Mouse (Mus musculus) forebrain, embryonic 14.5 days (tissue): ENCODE data around the gene Thrap3. TPM values are rescaled to one million over a fixed set of nuclear protein-coding genes. Genes with fewer than 3 reads are reported as not detected.

Source experiments
- ATAC-seq: fragments of 200-750 bp; cut with Nextera tagmentation; 2 replicates; pipeline ENCODE4 v1.8.0; 2017; ENCODE audit warnings: mild to moderate bottlenecking, moderate library complexity
- DNase-seq: peaks from one replicate; pipeline ENCODE4 v3.0.0-alpha.2; 2015; ENCODE audit warnings: low spot score
- H3K27ac ChIP-seq: fragments of 300-500 bp; sonication (generic); 2 replicates; pipeline ENCODE4 v1.5.1; 2014; ENCODE audit warnings: low read depth, mild to moderate bottlenecking, control low read depth, low read length, moderate library complexity
- H3K27me3 ChIP-seq: fragments of 300-500 bp; sonication (generic); replicated peaks from 2 replicates; pipeline ENCODE4 v1.6.1; 2014; ENCODE audit warnings: low read length, control low read depth, mixed read lengths; ENCODE audit not compliant: control insufficient read depth, insufficient read depth
- H3K36me3 ChIP-seq: fragments of 300-500 bp; sonication (generic); 2 replicates; pipeline ENCODE4 v1.6.1; 2014; ENCODE audit warnings: low read length, control low read depth; ENCODE audit not compliant: control insufficient read depth, insufficient read depth
- H3K4me1 ChIP-seq: fragments of 300-500 bp; sonication (generic); 2 replicates; pipeline ENCODE4 v1.6.1; 2014; ENCODE audit warnings: antibody characterized with exemption, low read length, control low read depth; ENCODE audit not compliant: control insufficient read depth, insufficient read depth
- H3K4me2 ChIP-seq: fragments of 300-500 bp; sonication (generic); 2 replicates; pipeline ENCODE4 v1.6.1; 2014; ENCODE audit warnings: mild to moderate bottlenecking, control low read depth, low read length
- H3K4me3 ChIP-seq: fragments of 300-500 bp; sonication (generic); 2 replicates; pipeline ENCODE4 v1.5.1; 2014; ENCODE audit warnings: low read depth, low read length, control low read depth
- H3K9ac ChIP-seq: fragments of 300-500 bp; sonication (generic); 2 replicates; pipeline ENCODE4 v1.6.1; 2014; ENCODE audit warnings: mild to moderate bottlenecking, low read length, control low read depth, moderate library complexity
- H3K9me3 ChIP-seq: fragments of 300-500 bp; sonication (generic); replicated peaks from 2 replicates; pipeline ENCODE4 v1.6.1; 2016; ENCODE audit warnings: low read length, control low read depth, mixed read lengths; ENCODE audit not compliant: control insufficient read depth
- WGBS: fragments of 180-500 bp; shearing (Covaris S2); extraction: QIAGEN DNeasy Blood & Tissue Kit; methylation state at CpG from one replicate; pipeline ENCODE4 v1.1.7; 2014; 5-methylcytosine and 5-hydroxymethylcytosine counted together
- polyA plus RNA-seq: library from polyadenylated mRNA; unstranded; fragments of >200 nt; fragmentation: Nextera tagmentation; extraction: Ambion mirVana; gene quantifications from 2 replicates; pipeline ENCODE4 v1.2.1, GENCODE M21; 2014

Thrap3 gene
- polyA plus RNA-seq, 1 experiment from 2014 or later, result 128 TPM

DNA sequence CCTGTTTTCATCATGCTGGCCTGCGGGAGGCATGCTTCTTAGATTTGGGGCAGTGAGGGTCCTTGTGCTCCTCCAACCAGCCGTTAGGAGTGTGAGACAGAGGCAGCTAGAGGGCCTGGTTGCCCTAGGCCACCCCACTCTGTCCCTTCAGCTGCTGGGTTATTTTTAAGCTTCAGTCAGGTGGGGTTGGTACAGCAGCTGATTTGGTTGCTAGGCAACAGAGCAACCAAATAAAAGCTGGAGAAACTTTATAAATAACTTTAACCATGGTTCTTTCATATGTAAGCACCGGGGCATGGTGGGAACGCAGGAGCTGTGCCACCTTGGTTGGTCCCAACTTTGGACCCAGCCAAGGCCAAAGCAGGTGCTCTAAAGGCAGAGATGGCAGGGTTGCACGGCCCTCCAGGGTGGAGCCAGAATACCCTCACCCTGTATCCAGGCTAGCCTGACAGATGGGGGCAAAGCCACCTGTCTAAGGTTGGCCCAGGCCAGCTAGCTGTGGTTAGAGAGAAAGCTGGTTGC, 35.2 kb upstream of the Thrap3 start:
- Histone ChIP-seq H3K4me1 (no peaks in the 10 kb centered on the region), H3K27me3 (no peaks in the 10 kb centered on the region), H3K9ac (peak overlapping the region; percentile 13; the same call in 1 of the 2 replicates), H3K36me3 (peaks cover 97% of the 10 kb centered on the region), H3K4me3 (no peak overlapping the region), H3K4me2 (no peak overlapping the region), H3K9me3 (no peaks in the 10 kb centered on the region), H3K27ac (0 out of 2 replicates have a peak overlapping the region, but pooled peaks have one; percentile 14)
- WGBS, result 65% methylated on average over 5 of the region's 5 CpGs
- peak; percentile 22 for DNase-seq
- no peak for ATAC-seq

DNA sequence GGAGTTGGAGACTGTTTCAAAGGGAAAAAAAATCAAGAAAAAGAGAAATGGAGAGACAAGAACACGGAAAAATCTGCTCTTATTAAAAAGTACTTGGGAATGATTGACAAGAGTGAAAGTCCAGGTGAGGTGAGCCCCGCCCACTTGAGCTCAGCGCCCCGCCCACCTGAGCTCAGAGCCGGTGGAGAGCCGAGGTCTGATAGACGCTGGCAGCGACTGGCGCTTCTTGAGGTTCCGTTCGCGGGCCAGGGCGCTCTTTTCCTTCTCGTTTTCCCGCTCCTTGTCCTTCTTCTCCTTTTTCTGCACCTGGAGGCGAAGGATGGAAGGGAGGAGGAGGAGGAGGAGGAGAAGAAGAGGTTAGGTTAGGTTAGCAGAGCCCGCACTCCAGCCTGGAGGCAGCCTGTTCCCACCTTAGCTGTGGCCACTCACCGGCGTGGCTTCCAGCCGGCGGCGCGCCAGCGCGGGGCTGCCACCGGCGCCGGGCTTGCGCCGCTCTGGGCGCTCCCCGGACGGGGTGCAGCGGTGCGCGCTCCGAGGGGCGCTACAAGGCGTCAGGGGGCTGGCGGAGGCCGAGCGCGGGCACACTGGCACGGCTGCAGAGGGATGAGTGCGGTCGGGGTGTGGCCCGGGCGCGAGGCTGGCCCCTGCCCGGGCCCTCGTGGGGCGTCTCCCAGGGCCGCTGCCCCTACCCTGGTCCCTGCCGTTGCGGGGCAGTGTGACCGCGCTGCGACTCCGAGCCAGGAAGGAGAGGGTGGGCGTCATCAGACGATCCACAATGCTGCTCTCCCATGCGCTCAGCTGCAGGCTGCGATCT, 34.1 kb upstream of the Thrap3 start:
- DNase-seq (no peak), ATAC-seq (0 out of 2 replicates have a peak, but pooled peaks have one; percentile 20)
- WGBS, result 51% methylated on average over 63 of the region's 63 CpGs

DNA sequence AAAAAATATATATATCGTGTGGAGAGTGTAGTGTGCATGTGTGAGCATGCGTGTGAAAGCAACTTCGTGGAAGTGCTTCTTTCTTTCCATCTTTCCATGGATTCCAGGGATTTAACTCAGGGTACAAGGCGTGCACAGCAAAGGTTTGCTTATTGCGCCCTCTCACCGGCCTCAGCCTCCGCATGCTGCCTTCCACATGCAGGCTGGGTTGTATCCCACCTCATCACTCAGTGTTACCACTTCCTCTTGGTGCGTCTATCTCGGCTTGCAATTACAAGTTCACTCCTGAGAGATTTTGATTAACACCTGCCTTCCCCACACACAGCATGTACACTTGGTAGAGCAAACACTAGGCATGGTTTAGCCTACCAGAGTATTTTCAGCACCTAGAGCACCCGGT, 32.6 kb upstream of the Thrap3 start:
- H3K4me2 ChIP-seq, result no peak overlapping the region

More for the DNA sequence above, 34.1 kb upstream of the Thrap3 start:
- no peaks in the 10 kb centered on the region for H3K9me3 ChIP-seq
- H3K4me3 ChIP-seq, result no peak overlapping the region
- H3K27ac ChIP-seq, result no peak overlapping the region
- no peaks in the 10 kb centered on the region for H3K4me1 ChIP-seq
- H3K36me3 ChIP-seq, result peaks cover 100% of the 10 kb centered on the region
- no peaks in the 10 kb centered on the region for H3K27me3 ChIP-seq
- no peak overlapping the region for H3K4me2 ChIP-seq
- no peak overlapping the region for H3K9ac ChIP-seq

DNA sequence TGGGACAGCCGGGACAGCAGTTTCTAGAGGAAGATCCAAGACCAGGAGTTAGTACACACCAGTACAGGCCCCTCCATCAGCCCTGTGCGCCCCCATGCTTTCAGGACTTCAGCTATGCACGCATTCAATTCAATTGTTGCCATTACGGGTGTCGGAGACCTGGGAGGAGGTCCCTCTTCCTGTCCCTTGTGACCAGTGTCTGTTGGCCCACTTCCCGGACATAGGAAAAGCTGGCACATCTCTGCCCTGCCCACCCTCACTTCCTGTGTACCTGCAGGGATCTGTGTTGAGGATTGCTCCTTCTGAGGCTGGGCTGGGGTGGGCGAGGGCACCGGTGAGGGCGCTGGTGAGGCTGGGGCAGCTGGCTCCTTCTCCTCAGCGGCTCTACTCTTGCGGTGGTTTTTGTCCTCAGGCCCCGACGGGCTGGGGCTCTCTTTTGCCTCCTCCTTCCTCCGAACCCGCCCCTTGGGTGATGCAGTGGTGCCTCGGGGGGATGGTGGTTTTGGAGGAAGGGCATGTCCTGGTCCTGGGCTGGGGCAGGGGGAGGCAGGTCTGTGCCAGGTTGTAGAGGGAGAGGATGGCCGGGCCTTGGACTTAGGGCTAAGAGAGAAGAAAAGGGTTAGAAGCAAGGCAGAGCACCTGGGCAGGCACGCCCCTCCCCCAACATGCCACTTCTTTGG, 32.1 kb upstream of the Thrap3 start:
- ATAC-seq, result no peak
- Histone ChIP-seq H3K4me1 (no peaks in the 10 kb centered on the region), H3K36me3 (peaks cover 97% of the 10 kb centered on the region), H3K27ac (no peak overlapping the region), H3K4me3 (no peak overlapping the region), H3K9ac (no peak overlapping the region), H3K9me3 (no peaks in the 10 kb centered on the region), H3K27me3 (no peaks in the 10 kb centered on the region), H3K4me2 (no peak overlapping the region)
- DNase-seq, result no peak
- WGBS, result 80% methylated on average over 18 of the region's 18 CpGs

More for the DNA sequence above, 32.6 kb upstream of the Thrap3 start:
- H3K9ac ChIP-seq, result no peak overlapping the region
- H3K27ac ChIP-seq, result no peak overlapping the region
- H3K4me1 ChIP-seq, result no peaks in the 10 kb centered on the region
- H3K27me3 ChIP-seq, result no peaks in the 10 kb centered on the region
- 95% methylated on average over 10 of the region's 10 CpGs for WGBS
- H3K9me3 ChIP-seq, result no peaks in the 10 kb centered on the region
- no peak overlapping the region for H3K4me3 ChIP-seq
- ATAC-seq (no peak), DNase-seq (no peak)
- H3K36me3 ChIP-seq, result peaks cover 99% of the 10 kb centered on the region

DNA sequence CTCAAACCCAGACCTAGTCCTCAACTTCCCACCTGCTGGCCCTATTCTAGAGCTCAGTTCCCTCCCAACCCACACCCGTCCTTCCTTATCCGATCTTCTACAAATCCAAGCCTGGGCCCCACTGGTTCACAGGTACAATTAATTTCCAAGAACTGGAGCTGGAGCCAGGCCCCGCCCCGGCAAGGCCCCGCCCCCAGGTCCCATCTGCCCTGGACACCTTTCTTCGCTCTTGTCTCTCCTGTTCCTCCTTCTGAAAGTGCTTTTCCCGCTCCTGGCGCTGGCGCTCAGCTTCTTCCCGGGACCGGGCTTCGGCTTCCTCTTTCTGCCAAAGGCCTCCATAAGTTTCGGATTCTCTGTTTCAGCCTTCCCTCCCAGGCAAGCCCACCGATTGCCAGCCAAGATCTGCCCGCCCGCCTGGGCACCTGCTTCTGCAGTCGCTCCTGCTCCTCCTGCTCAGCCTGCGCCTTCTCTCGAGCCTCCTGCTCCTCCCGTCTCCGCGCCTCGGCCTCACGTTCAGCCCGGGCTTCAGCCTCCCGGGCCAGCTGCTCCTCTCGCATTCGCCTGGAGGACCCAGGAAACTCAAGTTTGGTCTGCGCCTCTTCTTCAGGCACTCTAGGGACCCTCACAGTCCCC, 31.2 kb upstream of the Thrap3 start:
- Histone ChIP-seq H3K4me2 (no peak overlapping the region), H3K9ac (no peak overlapping the region), H3K4me1 (no peaks in the 10 kb centered on the region), H3K4me3 (no peak overlapping the region), H3K9me3 (no peaks in the 10 kb centered on the region), H3K27me3 (no peaks in the 10 kb centered on the region), H3K36me3 (peaks cover 89% of the 10 kb centered on the region), H3K27ac (no peak overlapping the region)
- DNase-seq (no peak), ATAC-seq (no peak)
- WGBS, result 93% methylated on average over 29 of the region's 29 CpGs

DNA sequence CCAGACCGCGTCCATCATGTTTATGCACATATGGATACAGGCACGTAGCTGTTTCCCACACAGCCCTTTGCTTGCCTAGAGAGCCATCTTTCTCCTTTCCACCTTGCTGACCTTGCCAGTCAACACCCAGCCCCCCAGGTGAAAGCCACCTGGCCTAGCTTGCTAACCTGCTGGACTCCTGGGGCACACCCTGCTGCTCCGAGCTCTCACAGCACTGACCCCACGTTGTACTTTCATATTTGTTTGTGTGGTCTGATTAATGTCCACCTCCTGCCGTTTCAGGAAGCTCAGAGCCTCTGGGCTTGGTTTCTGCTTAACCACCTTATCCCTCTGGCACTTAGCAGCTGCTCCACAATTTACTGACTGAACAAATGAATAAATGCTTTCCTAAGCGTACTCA, 27.3 kb upstream of the Thrap3 start:
- Histone ChIP-seq H3K4me2 (no peak overlapping the region), H3K4me1 (no peaks in the 10 kb centered on the region), H3K27me3 (no peaks in the 10 kb centered on the region), H3K27ac (no peak overlapping the region), H3K36me3 (peaks cover 50% of the 10 kb centered on the region), H3K4me3 (no peak overlapping the region), H3K9ac (no peak overlapping the region), H3K9me3 (no peaks in the 10 kb centered on the region)
- DNase-seq (no peak), ATAC-seq (no peak)
- 78% methylated on average over 7 of the region's 7 CpGs for WGBS

DNA sequence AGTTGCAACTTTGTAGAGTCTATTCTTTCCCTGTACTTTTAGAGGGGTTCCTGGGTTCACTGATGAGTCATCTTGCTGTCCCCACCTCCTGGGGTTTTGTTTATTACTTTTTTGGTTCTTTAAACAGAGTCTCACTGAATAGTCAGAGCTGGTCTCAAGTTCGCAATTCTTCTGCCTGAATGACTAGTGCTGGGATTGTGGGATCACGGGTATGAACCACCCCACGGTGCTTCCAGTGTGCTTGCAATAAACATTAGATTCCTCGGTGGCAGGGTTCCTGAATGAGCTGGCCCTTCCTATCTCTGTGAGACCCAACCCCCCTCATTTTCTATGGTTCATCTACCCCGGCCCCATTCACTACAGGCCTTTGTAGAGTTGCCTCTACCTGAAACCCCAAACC, 25.6 kb upstream of the Thrap3 start:
- Histone ChIP-seq H3K4me1 (no peaks in the 10 kb centered on the region), H3K36me3 (peaks cover 32% of the 10 kb centered on the region), H3K4me2 (no peak overlapping the region), H3K27ac (no peak overlapping the region), H3K9ac (no peak overlapping the region), H3K9me3 (no peaks in the 10 kb centered on the region), H3K27me3 (no peaks in the 10 kb centered on the region), H3K4me3 (no peak overlapping the region)
- 15% methylated on average over 5 of the region's 5 CpGs for WGBS
- no peak for DNase-seq
- no peak for ATAC-seq

DNA sequence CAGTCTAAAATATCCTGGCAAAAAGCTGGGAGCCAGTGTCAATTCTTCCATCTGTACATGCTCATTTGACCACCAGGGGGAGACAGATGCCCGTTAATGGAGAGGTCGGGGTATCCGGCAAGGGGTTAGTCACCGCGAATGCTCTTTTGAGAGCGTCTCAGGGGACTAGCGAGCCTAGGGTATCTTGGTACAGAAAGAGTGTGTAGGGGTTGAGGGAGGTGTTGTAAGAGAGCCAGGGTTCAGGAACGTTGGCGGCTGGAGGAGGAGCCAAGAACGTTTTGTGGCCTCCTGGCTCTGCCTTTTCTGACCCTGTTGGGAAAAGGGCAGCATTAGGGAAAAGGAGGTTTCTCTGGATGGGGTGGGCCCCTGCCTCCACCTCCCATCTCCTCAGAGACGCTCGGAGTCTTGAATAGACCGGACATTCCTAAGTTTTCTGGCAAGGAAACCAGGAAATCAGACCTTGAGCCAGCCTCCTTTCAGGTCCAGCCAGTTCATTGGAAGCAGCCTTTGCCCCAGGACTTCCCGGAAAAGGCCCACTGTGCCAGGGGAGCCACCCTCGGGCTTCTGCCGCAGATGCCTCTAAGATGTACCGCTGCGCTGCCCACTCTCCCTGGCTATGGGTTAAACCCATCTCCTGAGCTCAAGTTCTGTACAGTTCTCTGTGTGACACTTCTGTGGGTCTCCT, 24.7 kb upstream of the Thrap3 start:
- H3K4me2 ChIP-seq, result peak overlapping the region; percentile 25
- peak; percentile 88 for ATAC-seq
- H3K9ac ChIP-seq, result peak overlapping the region; percentile 32; the same call in 1 of the 2 replicates
- peaks cover 23% of the 10 kb centered on the region for H3K36me3 ChIP-seq
- H3K27ac ChIP-seq, result no peak overlapping the region
- H3K4me3 ChIP-seq, result no peak overlapping the region
- DNase-seq, result peak; percentile 95
- 8% methylated on average over 18 of the region's 18 CpGs for WGBS
- no peaks in the 10 kb centered on the region for H3K4me1 ChIP-seq
- H3K9me3 ChIP-seq, result no peaks in the 10 kb centered on the region
- no peaks in the 10 kb centered on the region for H3K27me3 ChIP-seq
